ENCODE assay signal across 13 mouse cellular contexts in genomic region chr8:116673966-116674805, GRCm38 (mm10). TPM values are rescaled to one million over a fixed set of nuclear protein-coding genes. Genes with fewer than 3 reads are reported as not detected.
DNase-seq lines count a peak whose midpoint lies in the region; ATAC-seq and TF ChIP-seq lines count a peak whose summit lies in the region.
"Had no signal": no experiment of that assay in that cellular context is flagged by ENCODE, and none has a peak within 500 bp of the region (broad histone marks: within the 10 kb centered on the region; RNA-seq: fewer than 3 reads in every experiment).

No protein-coding gene starts in this region.

- no peak for TF ChIP-seq POLR2A in thymus, adult 2 months (IDR thresholded peaks at IDR 0.05; ENCODE audit: control insufficient read depth, extremely low read depth, insufficient read depth, low read length, poor library complexity)

- no peak overlapping the region for H3K4me3 ChIP-seq in intestine, embryonic 15.5 days (replicated peaks)
- no peak overlapping the region for H3K4me3 ChIP-seq in intestine, postnatal 0 days (ENCODE audit: low read depth, low read length)
- H3K4me3 ChIP-seq in thymus, adult 2 months (ENCODE audit: control insufficient read depth, insufficient read depth, low read length): no peak overlapping the region
- no peak overlapping the region for H3K4me3 ChIP-seq in limb, embryonic 10.5 days
- H3K4me3 ChIP-seq: heart, embryonic 12.5 days had no signal

- peak; percentile 28; the same call in 1 of the 2 replicates for ATAC-seq in intestine, embryonic 15.5 days
- no peak for ATAC-seq in intestine, postnatal 0 days
- ATAC-seq: midbrain, embryonic 16.5 days had no signal

- no peaks in the 10 kb centered on the region for H3K36me3 ChIP-seq in intestine, embryonic 15.5 days
- no peaks in the 10 kb centered on the region for H3K36me3 ChIP-seq in intestine, postnatal 0 days (ENCODE audit: control insufficient read depth, insufficient read depth)
- H3K36me3 ChIP-seq in thymus, adult 2 months (ENCODE audit: control insufficient read depth, insufficient read depth, low read length): no peaks in the 10 kb centered on the region
- H3K36me3 ChIP-seq in limb, embryonic 10.5 days: no peaks in the 10 kb centered on the region
- H3K36me3 ChIP-seq: heart, embryonic 12.5 days had no signal

- H3K4me2 ChIP-seq in intestine, embryonic 15.5 days (replicated peaks): no peak overlapping the region
- H3K4me2 ChIP-seq in intestine, postnatal 0 days (replicated peaks; ENCODE audit: low read depth): no peak overlapping the region
- H3K4me2 ChIP-seq: heart, embryonic 12.5 days had no signal

- no peaks in the 10 kb centered on the region for H3K9me3 ChIP-seq in intestine, embryonic 15.5 days
- H3K9me3 ChIP-seq in intestine, postnatal 0 days (ENCODE audit: control insufficient read depth): no peaks in the 10 kb centered on the region
- H3K9me3 ChIP-seq in limb, embryonic 10.5 days (replicated peaks): no peaks in the 10 kb centered on the region

- H3K9ac ChIP-seq in intestine, embryonic 15.5 days: no peak overlapping the region
- H3K9ac ChIP-seq in intestine, postnatal 0 days (ENCODE audit: low read depth, low read length): no peak overlapping the region
- H3K9ac ChIP-seq: heart, embryonic 12.5 days; liver, embryonic 14.5 days had no signal

- peak; percentile 22 for DNase-seq in thymus, adult 2 months
- DNase-seq in thymus, adult 18-20 months: no peak
- peak; percentile 7 for DNase-seq in limb, embryonic 10.5 days (ENCODE audit: low spot score)
- no peak for DNase-seq in adrenal gland, adult 2 months
- no peak for DNase-seq in urinary bladder, postnatal 4 days (ENCODE audit: low spot score in 2 of 2)
- DNase-seq in ovary, adult 18-20 months (ENCODE audit: low spot score): no peak
- DNase-seq: lung, postnatal 36 days; spleen, adult 18-20 months had no signal

- H3K27me3 ChIP-seq in intestine, embryonic 15.5 days (replicated peaks): no peaks in the 10 kb centered on the region
- no peaks in the 10 kb centered on the region for H3K27me3 ChIP-seq in intestine, postnatal 0 days (replicated peaks; ENCODE audit: control insufficient read depth, insufficient read depth, low read length)
- H3K27me3 ChIP-seq in thymus, adult 2 months (ENCODE audit: control insufficient read depth, insufficient read depth, low read length): no peaks in the 10 kb centered on the region
- H3K27me3 ChIP-seq in limb, embryonic 10.5 days (ENCODE audit: low read depth, poor library complexity, severe bottlenecking): no peaks in the 10 kb centered on the region
- H3K27me3 ChIP-seq: heart, embryonic 12.5 days had no signal

- H3K4me1 ChIP-seq in intestine, embryonic 15.5 days (replicated peaks): no peaks in the 10 kb centered on the region
- no peaks in the 10 kb centered on the region for H3K4me1 ChIP-seq in intestine, postnatal 0 days (replicated peaks; ENCODE audit: control insufficient read depth, insufficient read depth, low read length)
- H3K4me1 ChIP-seq in thymus, adult 2 months (replicated peaks; ENCODE audit: control insufficient read depth, insufficient read depth, low read length): peaks cover 10% of the 10 kb centered on the region
- no peaks in the 10 kb centered on the region for H3K4me1 ChIP-seq in limb, embryonic 10.5 days
- H3K4me1 ChIP-seq: heart, embryonic 12.5 days had no signal

- 77% methylated on average over 10 of the region's 10 CpGs for WGBS in intestine, embryonic 15.5 days
- 65% methylated on average over 10 of the region's 10 CpGs for WGBS in intestine, postnatal 0 days
- 67% methylated on average over 10 of the region's 10 CpGs for WGBS in thymus, adult 2 months
- WGBS in limb, embryonic 10.5 days: 80% methylated on average over 10 of the region's 10 CpGs

- H3K27ac ChIP-seq in intestine, embryonic 15.5 days: no peak overlapping the region
- no peak overlapping the region for H3K27ac ChIP-seq in intestine, postnatal 0 days (ENCODE audit: low read depth, low read length)
- H3K27ac ChIP-seq in thymus, adult 2 months (ENCODE audit: control insufficient read depth, insufficient read depth, low read length): no peak overlapping the region
- no peak overlapping the region for H3K27ac ChIP-seq in limb, embryonic 10.5 days
- H3K27ac ChIP-seq: liver, embryonic 14.5 days had no signal

- no peak for TF ChIP-seq CTCF in intestine, postnatal 0 days (IDR thresholded peaks at IDR 0.05; ENCODE audit: low read depth)
- TF ChIP-seq CTCF in thymus, adult 2 months (IDR thresholded peaks at IDR 0.05; ENCODE audit: borderline replicate concordance, control insufficient read depth, extremely low read depth, insufficient read depth, low read length, poor library complexity): no peak

RNA-seq across cellular contexts. Expression of gene Cdyl2, which starts 58.6 kb away (rescaled TPM):
- polyA plus RNA-seq in intestine, embryonic 15.5 days (2015; fragmentation: Nextera tagmentation; extraction: Ambion mirVana): 5.4 and 6.2 TPM in 2 replicates
- polyA plus RNA-seq in intestine, postnatal 0 days (2015; fragmentation: Nextera tagmentation; extraction: Ambion mirVana): 2.8 TPM in 2 replicates
- 12.1 and 13.3 TPM in 2 replicates for polyA plus RNA-seq in thymus, adult 2 months (2012; rRNA removed)
- polyA plus RNA-seq in limb, embryonic 10.5 days (2016; fragmentation: Nextera tagmentation; extraction: Ambion mirVana): 5.3 and 6.1 TPM in 2 replicates
- total RNA-seq in adrenal gland, adult 2 months (2021): 1 to 10 TPM; 5.9 to 7.2 TPM
- 1.5 and 1.6 TPM in 2 replicates for polyA plus RNA-seq in adrenal gland, adult 2 months (2012; rRNA removed)

Comparison
In these comparisons a context has a peak if more than half of its experiments do, and no peak if none do; other contexts are left out.
1. DNase-seq: peak in thymus, adult 2 months (single experiment) and limb, embryonic 10.5 days (single experiment); none in thymus, adult 18-20 months (0 of 2), adrenal gland, adult 2 months (single experiment), urinary bladder, postnatal 4 days (0 of 2) and ovary, adult 18-20 months (single experiment).